Mouse (Mus musculus): ENCODE measurements around the gene Slc1a7.

DNA sequence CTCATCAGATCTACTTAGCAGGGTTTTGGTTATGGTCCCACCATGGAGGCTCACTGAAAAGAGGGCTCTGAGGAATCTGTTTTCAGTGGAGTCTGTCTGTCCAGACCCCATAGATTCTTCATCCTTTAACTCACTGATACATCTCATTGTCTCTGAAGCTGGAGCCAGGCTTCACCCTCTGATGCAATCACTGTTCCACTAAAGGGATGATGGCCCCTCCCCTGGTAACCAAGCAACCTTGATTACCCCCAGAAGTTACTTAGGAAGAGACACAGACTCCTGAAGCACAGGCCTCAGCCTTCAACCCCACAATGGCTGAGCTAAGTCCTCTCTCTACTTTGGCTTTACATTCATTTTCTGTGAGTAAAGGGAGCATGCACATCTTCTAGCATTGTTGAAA lies 1.6 kb downstream of the Slc1a7 start:
- TF ChIP-seq CTCF (IDR thresholded peaks at IDR 0.05; ENCODE audit: insufficient read depth, low read depth, low read length): no peak
- no peak for TF ChIP-seq POLR2A (IDR thresholded peaks at IDR 0.05; ENCODE audit: insufficient read depth, low read depth, low read length)

Data from olfactory bulb, adult 2 months (tissue).